8 mouse cellular contexts compared by ENCODE assay signal in the genomic region with DNA sequence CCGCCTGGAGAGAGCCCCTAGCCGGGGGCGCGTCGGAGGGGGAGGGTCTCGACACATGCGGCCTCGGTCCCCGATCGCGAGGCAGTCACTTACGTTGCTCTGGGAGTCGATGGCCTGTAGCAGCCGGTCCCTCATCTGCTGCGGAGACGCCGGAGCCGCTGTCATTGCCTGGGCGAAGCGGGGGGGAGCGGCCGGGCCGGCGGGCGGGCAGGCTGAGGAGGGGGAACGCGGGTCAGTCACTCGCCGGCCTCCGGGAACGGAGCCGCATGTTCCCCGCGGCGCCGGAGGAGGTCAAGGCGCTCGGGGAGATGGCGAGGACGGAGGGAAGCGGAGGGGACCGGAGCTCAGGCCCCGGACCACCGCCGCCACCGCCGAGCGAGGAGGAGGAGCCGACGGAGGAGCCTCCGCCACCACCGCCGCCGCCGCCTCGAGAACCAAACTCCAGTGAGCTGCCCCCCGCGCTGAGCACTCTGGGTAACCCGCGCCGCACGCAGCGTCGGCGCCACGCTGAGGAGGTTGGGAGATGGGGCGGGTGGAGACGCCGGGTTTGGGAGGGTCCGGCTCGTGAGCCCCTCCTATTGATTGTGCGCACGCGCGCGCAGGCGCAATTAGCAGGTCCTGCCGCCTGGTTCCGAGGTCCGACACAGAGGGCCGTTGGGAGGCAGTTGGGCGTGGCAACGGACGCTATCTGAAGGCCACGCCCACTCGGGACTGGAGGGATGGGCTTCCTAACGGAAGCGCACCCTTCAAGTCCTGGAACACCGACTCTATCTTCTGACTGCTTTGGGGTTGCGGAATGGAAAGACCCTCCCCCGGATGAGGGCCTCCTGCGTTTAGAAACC. TPM values are rescaled to one million over a fixed set of nuclear protein-coding genes. Genes with fewer than 3 reads are reported as not detected.
A peak's percentile ranks its signal among the peaks of the same experiment; 100 is the strongest.
DNase-seq lines count a peak whose midpoint lies in the region; ATAC-seq lines count a peak whose summit lies in the region.

A gene (minus strand): TSS at position 469 of the 842 bp plus-strand sequence.

- no peaks in the 10 kb centered on the region for H3K9me3 ChIP-seq in hindbrain, embryonic 15.5 days

- H3K4me3 ChIP-seq in hindbrain, embryonic 15.5 days, result peak within 1 kb of the TSS; percentile 94

- peak within 1 kb of the TSS; percentile 99 for H3K9ac ChIP-seq in hindbrain, embryonic 15.5 days

- peak within 1 kb of the TSS; percentile 87 for H3K27ac ChIP-seq in hindbrain, embryonic 15.5 days (replicated peaks)

- H3K36me3 ChIP-seq in hindbrain, embryonic 15.5 days, result peaks cover 3% of the 10 kb centered on the region; the same call in 1 of the 2 replicates

- peak within 1 kb of the TSS; percentile 99 for H3K4me2 ChIP-seq in hindbrain, embryonic 15.5 days

- H3K4me1 ChIP-seq in hindbrain, embryonic 15.5 days (replicated peaks), result peaks cover 55% of the 10 kb centered on the region

- peak; percentile 96 for ATAC-seq in hindbrain, embryonic 15.5 days (ENCODE audit: low FRiP score, low read depth)

- DNase-seq in T-cell, adult 2 months (ENCODE audit: low spot score), result peak; percentile 95
- peak; percentile 95 to 97 for DNase-seq in cerebellum, postnatal 36 days
- DNase-seq in frontal cortex, postnatal 36 days (ENCODE audit: low spot score in 2 of 2), result peak; percentile 98
- peak; percentile 97 for DNase-seq in left cerebral cortex, adult 11 months (ENCODE audit: low spot score)
- DNase-seq in lung, postnatal 4 days, result peak; percentile 98 to 100
- DNase-seq in retina, postnatal 7 days (ENCODE audit: low read depth, low spot score), result peak; percentile 97
- DNase-seq in urinary bladder, adult 2 months (ENCODE audit: low spot score), result peak; percentile 93

- no peaks in the 10 kb centered on the region for H3K27me3 ChIP-seq in hindbrain, embryonic 15.5 days

- under 1% methylated on average over 85 of the region's 92 CpGs for WGBS in hindbrain, embryonic 15.5 days

RNA-seq across cellular contexts. Expression of the gene that starts here (rescaled TPM):
- polyA plus RNA-seq in hindbrain, embryonic 15.5 days (2015; fragmentation: Nextera tagmentation; extraction: Ambion mirVana), result 15.8 and 18.6 TPM in 2 replicates
- 8.9 and 9.8 TPM in 2 replicates for polyA plus RNA-seq in urinary bladder, adult 2 months (2012; rRNA removed)

Comparison
In these comparisons a context has a peak if more than half of its experiments do, and no peak if none do; other contexts are left out.
1. Peak in every context shown above with its lines: DNase-seq, ATAC-seq, H3K4me3 ChIP-seq and H3K27ac ChIP-seq.